Mouse (Mus musculus) bone marrow macrophage, adult 2 months (primary cell): ENCODE measurements around the gene Bcas2.

ENCODE experiments used
- CTCF ChIP-seq: IDR thresholded peaks from 2 replicates; pipeline ENCODE4 v1.5.1; 2012; ENCODE audit warnings: low read depth, mild to moderate bottlenecking, low read length, moderate library complexity
- POLR2A ChIP-seq: IDR thresholded peaks from 2 replicates; pipeline ENCODE4 v1.6.1; 2012; ENCODE audit warnings: mild to moderate bottlenecking, low read depth, low read length, borderline replicate concordance

GRCm38 (mm10) chr3:103179527-103179926 lies 8.1 kb downstream of the Bcas2 start:
- TF ChIP-seq CTCF (no peak), POLR2A (no peak)
